Mouse (Mus musculus) MEL-GATA-1-ER (cell line): ENCODE measurements around the gene Stx4a.
"Not testable (repeated sequence)": the region's sequence is repeated elsewhere in the genome, so short reads cannot be mapped to it uniquely, and the experiment has no call there.

Experiments used
- DNase-seq: peaks from one replicate; pipeline ENCODE4 v3.0.0-alpha.2; 2012; ENCODE audit warnings: low read depth; ENCODE audit errors: extremely low read depth

The Stx4a gene

GRCm38 (mm10) chr7:127814241-127814921, 9.7 kb upstream of the Stx4a start:
- DNase-seq, result no peak

DNA sequence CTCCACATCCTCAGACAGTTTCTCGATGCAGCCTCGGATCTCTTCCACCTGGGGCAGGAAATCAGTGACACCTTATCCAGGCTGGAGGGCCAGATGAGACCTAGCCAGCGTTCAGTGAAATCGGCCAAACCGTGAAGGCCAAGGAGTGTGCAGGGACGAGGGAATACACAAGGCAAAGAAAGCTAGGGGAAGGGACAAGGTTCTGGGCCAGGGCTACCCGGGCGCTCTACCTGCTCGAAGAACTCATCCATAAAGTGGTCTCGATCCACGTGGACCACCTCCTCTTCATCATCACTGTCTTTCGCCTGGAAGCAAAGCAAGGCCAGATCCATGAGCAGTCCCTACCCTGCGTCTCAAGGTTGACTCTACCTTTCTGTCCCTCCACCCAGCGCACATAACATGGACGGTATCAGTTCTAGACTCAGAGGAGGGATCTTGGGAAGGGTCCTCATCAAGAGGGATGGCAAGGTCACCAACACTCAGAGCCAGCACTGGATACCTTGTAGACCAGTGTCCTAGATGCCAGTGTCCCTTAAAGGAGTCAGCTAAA, 8.9 kb upstream of the Stx4a start:
- DNase-seq, result no peak

DNA sequence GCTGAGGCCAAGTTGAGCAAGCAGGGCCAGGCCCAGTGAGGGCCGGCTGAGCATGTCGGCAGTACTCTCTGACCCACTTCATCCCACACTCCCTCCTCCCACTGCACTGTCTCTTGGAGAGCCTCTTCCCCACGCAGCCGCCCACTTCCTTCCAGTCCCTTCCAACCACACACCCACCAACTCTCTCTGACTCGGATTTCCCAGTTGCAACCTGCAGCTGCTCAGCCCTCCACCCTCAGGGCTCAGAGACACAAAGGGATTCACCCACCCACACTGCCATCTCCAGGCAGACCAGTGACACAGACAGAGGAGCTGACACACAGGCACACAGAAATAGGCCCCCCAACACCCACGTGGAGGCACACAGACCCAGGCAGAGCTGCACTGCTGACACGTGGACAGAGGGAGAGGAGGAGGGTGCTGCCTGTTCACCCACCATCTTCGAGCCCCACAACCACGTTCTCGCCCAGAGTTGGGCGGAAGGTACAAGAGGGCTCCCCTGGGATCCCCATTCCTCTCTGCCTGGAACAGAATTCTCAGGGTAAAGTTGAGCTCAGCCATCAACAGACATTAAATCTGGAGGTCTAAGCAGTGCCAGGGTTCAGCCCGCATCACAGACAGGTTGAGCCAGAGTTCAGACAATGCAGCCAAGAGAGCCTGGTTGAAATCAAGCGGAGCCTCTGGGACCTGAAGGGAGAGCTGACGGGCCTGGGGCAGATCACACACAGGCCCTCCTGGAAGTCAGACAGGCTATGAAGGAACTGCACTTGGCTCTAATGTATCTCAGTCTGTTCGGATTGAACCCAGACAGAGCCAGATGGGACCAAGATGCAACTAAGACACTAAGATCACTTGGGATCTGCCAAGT, 7.9 kb upstream of the Stx4a start:
- no peak for DNase-seq

DNA sequence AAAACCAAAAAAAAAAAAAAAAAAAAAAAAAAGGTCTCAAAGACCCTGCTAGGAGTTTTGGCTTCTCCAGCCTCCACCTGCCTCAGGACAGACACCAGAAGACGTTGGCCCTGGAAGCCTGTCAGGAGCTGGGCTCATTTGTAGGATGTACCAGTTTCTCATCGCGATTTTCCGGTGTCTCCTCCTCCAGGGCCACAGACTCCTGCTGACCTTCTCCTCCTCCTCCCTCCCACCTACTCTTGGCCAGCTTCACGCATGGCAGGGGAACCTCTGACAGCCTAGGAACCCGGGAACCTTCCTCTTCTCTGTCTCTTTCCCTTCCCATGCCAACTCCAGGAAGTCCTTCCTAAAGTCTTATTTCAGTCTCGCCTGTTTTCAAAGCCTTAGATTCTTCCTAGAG, 7.0 kb upstream of the Stx4a start:
- no peak for DNase-seq

DNA sequence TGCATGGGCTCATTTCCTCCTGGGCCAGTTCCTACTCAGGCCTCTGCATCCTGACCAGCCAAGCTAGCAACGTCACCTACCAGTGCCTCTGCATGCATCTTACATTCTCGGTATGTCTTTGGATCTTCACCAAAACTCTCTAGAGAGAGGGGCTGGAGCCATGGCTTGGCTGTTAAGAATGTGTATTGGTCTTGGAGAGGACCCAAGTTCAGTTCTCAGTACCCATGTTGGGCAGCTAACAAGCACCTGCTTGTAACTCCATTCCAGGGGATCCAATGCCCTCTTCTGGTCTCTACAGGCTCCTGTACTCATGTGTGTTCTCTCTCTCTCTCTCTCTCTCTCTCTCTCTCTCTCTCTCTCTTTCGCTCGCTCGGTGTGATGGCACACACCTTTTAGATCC, 6.3 kb upstream of the Stx4a start:
- DNase-seq, result no peak

DNA sequence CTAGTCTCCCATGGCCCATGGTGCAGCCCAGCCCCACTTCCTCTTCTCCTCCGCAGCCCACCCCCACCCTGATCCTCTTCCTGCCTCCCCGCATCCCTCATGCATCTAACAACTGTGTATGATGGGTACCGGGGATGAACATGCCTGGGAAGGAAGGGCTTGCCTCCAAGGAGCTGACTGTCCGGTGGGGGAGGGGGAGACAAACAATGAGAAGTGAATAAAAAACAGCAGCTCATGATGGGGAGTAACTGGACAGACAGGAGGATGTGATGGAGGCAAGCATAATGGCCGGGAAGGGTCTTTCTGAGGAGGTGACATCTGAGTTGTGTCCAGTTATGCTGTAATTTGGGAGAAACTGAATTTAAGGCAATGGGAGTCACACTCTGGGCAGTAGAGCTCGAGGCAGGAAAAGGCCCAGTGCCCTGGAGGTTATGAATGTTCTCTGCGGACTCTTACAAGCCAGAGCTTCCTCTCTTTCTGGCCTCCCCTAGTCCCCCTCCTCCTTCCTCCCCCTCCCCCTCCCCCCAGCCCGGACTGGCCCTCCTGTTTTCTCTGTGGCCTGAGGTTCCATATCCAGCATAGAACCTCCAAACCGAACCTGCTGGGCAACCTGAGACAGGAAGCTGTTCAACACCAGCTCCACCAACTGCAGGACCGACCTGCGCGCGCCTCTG, 3.1 kb upstream of the Stx4a start:
- no peak for DNase-seq

DNA sequence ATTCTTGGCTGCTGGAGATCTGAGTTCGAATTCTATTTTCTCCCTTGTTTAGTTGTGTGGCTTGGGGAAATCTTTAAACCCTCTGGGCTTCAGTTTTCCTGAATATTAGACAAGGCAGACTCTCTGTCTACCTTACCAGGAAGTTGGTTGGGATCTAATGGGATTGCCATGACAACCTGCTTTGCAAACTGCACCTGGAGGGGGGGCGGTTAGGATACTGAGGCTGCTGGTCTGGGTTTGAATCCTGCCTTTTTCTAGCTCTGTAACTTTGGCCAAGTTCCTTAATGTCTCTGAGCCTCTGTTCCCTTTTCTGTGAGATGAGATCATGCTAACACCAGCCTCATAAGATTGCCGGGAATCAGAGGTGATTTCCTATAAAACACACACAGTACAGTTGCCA, 1.6 kb upstream of the Stx4a start:
- DNase-seq, result no peak

DNA sequence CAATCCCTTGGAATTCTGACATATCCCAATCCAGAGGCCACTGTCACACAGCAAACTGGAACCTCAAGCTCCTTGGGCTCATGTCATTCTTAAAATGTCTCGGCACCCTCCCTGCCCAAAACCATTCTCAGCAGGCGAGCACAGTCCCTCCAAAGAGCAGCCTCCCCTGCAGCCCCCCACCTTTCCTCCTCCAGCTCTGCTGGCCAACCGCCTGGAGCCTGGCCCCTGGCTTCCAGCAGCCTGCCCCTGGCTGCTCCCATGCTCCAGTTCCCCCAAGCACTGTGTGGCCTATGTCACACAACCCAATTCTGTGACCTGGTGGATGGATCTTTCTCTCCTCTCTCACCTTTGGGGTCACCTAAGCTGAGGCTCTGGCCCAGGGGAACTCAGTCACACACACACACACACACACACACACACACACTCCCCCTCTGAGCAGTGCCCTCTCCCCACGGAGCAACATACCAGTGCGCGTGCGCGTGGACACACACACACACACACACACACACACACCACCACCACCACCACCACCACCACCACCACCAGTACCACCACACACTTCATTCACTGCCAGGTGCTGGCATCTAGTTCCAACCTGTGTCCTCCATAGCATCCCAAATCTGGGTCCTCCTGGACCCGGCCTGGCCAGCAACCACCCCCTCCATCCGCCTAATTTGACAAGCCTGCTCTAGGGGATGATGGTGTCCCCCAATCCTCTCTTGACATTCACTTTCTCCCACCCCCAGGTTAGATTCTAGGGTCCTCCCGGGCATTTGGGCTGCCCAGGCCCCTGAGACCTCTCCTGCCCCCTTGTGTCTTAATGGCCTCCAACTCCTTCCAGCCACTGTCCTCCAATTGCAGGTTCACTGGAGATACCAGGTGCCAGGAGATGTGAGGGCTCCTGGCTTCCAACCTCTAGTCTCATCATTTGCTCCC, 590 bp upstream of the Stx4a start:
- no peak for DNase-seq

- DNase-seq, result no peak
Observed at GRCm38 (mm10) chr7:127835550-127835949, 11.5 kb downstream of the Stx4a start.

DNA sequence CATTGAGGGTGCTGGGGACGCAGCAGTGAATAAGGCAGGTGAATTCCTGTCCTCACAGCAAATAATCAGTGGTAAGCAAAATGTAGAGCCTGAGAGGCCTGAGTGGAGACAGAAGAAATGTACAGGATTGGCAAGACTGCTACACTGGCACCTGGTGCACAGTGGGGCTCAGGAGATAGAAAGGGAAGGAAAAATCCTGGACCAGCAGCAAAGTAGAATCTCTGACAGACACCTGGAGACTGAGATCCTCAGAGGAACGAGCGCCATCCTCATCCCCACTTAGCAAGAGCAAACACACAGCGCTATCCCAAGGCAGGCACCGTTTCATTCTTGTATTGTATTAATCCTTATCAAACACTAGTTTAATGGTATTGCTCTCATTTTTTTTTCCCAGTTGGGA, 13.4 kb downstream of the Stx4a start:
- DNase-seq, result no peak

- DNase-seq, result not testable (repeated sequence)
Observed at GRCm38 (mm10) chr7:127837878-127838277, 13.8 kb downstream of the Stx4a start.

GRCm38 (mm10) chr7:127840031-127840430, 15.9 kb downstream of the Stx4a start:
- not testable (repeated sequence) for DNase-seq

GRCm38 (mm10) chr7:127840886-127841285, 16.8 kb downstream of the Stx4a start:
- DNase-seq, result no peak

DNA sequence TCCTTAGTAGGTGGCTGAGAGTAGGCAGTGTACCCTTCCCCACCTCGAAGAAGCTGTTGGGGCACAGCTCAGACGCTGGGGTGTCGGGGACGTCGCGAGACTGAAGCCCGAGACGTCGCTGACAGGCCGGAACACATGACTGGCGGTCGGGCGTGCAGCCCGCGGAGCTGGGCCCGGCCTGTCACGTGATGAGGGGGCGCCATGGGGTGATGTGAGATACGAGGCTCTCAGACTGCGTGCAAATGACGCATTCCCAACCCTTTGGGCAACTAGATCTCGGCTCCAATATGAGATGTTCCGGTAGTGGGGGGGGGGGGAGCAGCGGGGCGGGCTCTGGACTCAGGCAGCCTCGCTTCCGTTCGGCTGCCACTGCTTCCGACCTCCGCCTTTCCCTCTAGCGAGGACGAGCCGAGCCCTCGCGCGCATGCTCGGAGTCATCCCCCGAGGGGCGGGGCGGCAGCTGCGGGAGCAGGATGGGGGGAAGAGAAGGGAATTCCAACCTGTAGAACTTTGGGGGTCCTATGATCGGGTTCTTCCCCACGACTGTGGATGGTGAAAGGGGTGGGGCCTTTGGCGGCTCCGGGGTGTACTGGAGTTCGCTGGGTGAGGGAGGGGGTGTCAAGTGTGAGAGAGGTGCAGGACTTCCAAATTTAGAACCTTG, 17.4 kb downstream of the Stx4a start:
- DNase-seq, result peak; percentile 91

- peak; percentile 56 for DNase-seq
Observed at GRCm38 (mm10) chr7:127842001-127842718, 18.1 kb downstream of the Stx4a start.

- DNase-seq, result no peak
Observed at GRCm38 (mm10) chr7:127849973-127850875, 26.1 kb downstream of the Stx4a start.

- DNase-seq, result no peak
Observed at GRCm38 (mm10) chr7:127850906-127851305, 26.8 kb downstream of the Stx4a start.

DNA sequence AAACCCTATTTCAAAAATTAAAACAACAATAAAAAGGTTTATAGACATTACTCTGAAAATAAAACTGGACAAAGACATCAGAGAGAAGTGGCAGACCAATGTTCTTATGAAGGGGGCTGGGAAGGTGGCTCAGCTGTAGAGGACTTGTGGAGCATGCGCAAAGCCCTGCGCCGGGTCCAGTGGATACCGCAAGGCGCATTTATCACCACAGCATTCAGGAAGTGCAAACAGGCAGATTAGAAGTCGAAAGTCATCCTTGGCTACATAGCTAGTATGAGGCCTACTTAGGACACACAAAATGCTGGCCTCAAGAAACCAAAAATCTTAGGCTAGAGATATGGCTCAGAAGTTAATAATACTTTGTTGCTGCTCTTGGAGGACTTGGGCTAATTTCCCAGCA, 34.2 kb downstream of the Stx4a start:
- DNase-seq, result peak; percentile 92

GRCm38 (mm10) chr7:127866434-127866833, 42.3 kb downstream of the Stx4a start:
- DNase-seq, result no peak
